Mouse (Mus musculus) kidney, embryonic 14.5 days (tissue): ENCODE measurements around the gene Nsun4. TPM values are rescaled to one million over a fixed set of nuclear protein-coding genes. Genes with fewer than 3 reads are reported as not detected.

Source experiments
- ATAC-seq: fragments of 200-750 bp; cut with Nextera tagmentation; 2 replicates; pipeline ENCODE4 v1.8.0; 2017; ENCODE audit warnings: moderate number of reproducible peaks, mild to moderate bottlenecking, moderate TSS enrichment, moderate library complexity; ENCODE audit not compliant: low FRiP score, low TSS enrichment
- H3K27ac ChIP-seq: fragments of 300-500 bp; sonication (generic); 2 replicates; pipeline ENCODE4 v1.5.1; 2014; ENCODE audit warnings: low read depth, mild to moderate bottlenecking, low read length, moderate library complexity, mixed read lengths
- H3K27me3 ChIP-seq: fragments of 300-500 bp; sonication (generic); 2 replicates; pipeline ENCODE4 v1.6.1; 2014; ENCODE audit warnings: mild to moderate bottlenecking, low read length; ENCODE audit not compliant: control insufficient read depth, insufficient read depth
- H3K36me3 ChIP-seq: fragments of 300-500 bp; sonication (generic); 2 replicates; pipeline ENCODE4 v1.6.1; 2014; ENCODE audit warnings: low read length, mixed read lengths; ENCODE audit not compliant: control insufficient read depth, insufficient read depth
- H3K4me1 ChIP-seq: fragments of 300-500 bp; sonication (generic); 2 replicates; pipeline ENCODE4 v1.6.1; 2014; ENCODE audit warnings: low read length, mixed read lengths; ENCODE audit not compliant: control insufficient read depth, insufficient read depth
- H3K4me2 ChIP-seq: fragments of 300-500 bp; sonication (generic); replicated peaks from 2 replicates; pipeline ENCODE4 v1.6.1; 2014; ENCODE audit warnings: low read depth, mild to moderate bottlenecking, low read length
- H3K4me3 ChIP-seq: fragments of 300-500 bp; sonication (generic); 2 replicates; pipeline ENCODE4 v1.5.1; 2014; ENCODE audit warnings: mild to moderate bottlenecking, low read length
- H3K9ac ChIP-seq: fragments of 300-500 bp; sonication (generic); 2 replicates; pipeline ENCODE4 v1.6.1; 2014; ENCODE audit warnings: low read depth, mild to moderate bottlenecking, low read length, moderate library complexity
- H3K9me3 ChIP-seq: fragments of 300-500 bp; sonication (generic); 2 replicates; pipeline ENCODE4 v1.6.1; 2016; ENCODE audit warnings: low read length; ENCODE audit not compliant: control insufficient read depth
- WGBS: fragments of 180-500 bp; shearing (Covaris S2); extraction: QIAGEN DNeasy Blood & Tissue Kit; methylation state at CpG from one replicate; pipeline ENCODE4 v1.1.7; 2014; 5-methylcytosine and 5-hydroxymethylcytosine counted together
- polyA plus RNA-seq: library from polyadenylated mRNA; unstranded; fragments of >200 nt; fragmentation: Nextera tagmentation; extraction: Ambion mirVana; gene quantifications from 2 replicates; pipeline ENCODE4 v1.2.1, GENCODE M21; 2014

The Nsun4 gene
- polyA plus RNA-seq, 1 experiment from 2014 or later = 24.1 TPM

DNA sequence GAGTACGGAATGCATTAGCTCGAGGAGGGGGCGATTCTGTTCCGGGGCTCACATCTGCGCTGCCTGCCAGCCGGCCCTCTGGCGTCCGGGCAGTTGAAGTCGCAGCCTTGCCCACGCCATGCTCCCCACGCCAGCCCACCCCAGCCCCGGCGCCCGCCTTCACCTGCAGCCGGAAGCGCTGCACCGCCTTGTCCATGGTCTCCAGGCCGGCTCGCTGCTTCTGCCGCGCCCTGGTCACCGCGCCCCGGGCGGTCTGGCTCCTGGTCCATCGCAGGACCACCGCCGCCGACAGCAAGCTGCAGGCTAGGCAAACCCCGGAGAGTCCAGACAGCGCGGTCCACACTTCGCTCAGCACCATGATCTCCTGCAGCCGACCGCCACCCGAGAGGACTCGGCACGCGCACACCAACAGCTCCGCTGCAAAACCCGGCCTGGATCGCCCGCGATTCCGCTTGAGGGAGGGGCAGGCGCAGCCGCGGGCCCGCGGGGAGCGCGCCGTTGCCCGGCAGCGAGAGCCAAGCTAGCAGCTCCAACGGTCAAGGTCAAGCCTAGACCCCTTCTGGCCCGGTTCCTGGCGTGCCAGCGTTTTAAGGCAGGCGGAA, 36.3 kb downstream of the Nsun4 start:
- WGBS = under 1% methylated on average over 57 of the region's 60 CpGs
- H3K36me3 ChIP-seq = no peaks in the 10 kb centered on the region
- no peaks in the 10 kb centered on the region for H3K9me3 ChIP-seq
- H3K9ac ChIP-seq = peak overlapping the region; percentile 64
- H3K4me1 ChIP-seq = no peaks in the 10 kb centered on the region
- H3K4me2 ChIP-seq = peak overlapping the region; percentile 95
- H3K27ac ChIP-seq = no peak overlapping the region
- H3K4me3 ChIP-seq = peak overlapping the region; percentile 63
- H3K27me3 ChIP-seq = peaks cover 47% of the 10 kb centered on the region
- ATAC-seq = peak; percentile 87

DNA sequence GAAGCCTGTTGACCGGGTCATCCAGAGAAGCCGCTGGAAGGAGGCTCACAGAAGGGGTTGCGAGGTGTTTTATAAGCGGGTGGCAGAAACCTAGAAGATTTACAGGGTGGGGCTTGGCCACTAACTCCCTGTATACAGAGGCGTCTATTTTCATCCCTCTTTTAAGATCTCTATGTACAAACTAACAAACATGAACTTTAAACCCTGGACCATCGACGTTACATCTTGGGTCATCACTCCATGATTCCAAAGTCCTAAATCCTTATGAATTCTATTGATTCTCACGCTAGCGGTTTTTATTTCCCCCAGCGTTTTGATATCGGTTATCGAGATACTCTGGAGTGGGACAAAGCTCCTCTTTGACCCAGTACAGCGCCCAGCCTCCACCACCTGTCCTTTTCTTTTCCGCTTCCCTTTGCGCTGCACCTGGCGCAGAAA, 36.8 kb downstream of the Nsun4 start:
- Histone ChIP-seq H3K4me1 (no peaks in the 10 kb centered on the region), H3K4me2 (peak overlapping the region; percentile 95), H3K27ac (no peak overlapping the region), H3K36me3 (no peaks in the 10 kb centered on the region), H3K9ac (peak overlapping the region; percentile 64), H3K27me3 (peaks cover 45% of the 10 kb centered on the region), H3K9me3 (no peaks in the 10 kb centered on the region), H3K4me3 (peak overlapping the region; percentile 63)
- ATAC-seq = peak; percentile 23; the same call in 1 of the 2 replicates
- WGBS = 6% methylated on average over 16 of the region's 16 CpGs

DNA sequence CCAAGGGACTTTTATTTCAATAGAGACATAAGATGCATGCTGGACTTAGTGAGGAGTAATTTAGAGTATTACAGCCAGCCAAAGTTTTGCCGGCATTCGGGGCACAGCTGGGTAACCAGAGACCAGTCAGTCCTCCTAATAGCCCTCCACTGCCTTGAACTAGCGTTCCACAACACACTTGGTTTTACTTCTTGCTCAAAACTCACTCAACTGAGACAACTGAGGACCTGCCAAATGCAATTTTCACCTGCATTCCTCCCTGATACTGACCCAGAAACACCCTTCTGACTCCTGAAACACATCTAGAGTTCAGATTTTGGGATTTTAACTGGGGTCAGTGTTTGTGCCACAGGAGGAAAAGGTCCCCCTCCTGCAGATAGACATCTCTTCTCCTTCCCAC, 37.3 kb downstream of the Nsun4 start:
- Histone ChIP-seq H3K4me2 (peak overlapping the region; percentile 95), H3K9me3 (no peaks in the 10 kb centered on the region), H3K4me1 (no peaks in the 10 kb centered on the region), H3K27me3 (peaks cover 45% of the 10 kb centered on the region), H3K4me3 (peak overlapping the region; percentile 63), H3K36me3 (no peaks in the 10 kb centered on the region), H3K27ac (no peak overlapping the region), H3K9ac (peak overlapping the region; percentile 23; the same call in 1 of the 2 replicates)
- no peak for ATAC-seq
- WGBS = 9% methylated on average over 3 of the region's 3 CpGs

DNA sequence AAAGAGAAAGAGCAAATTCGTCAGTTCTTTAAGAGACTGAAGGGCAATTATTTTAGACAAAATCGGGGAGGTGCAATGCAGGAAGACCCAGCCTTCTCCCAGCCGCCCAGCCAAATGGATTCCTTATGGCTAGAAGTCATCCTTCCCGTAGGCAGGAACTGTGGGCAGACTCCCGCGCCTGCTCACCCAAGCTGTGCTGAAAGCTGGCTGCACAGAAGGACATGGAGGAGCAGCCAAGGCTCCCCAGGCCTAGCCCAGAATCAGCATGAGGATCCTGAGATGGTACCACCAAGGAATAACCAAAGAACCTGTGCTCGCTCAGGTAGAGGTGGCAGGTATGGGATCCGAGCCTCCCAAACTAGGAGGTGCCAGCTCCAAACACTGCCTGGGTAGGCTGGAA, 37.7 kb downstream of the Nsun4 start:
- H3K27ac ChIP-seq = no peak overlapping the region
- H3K27me3 ChIP-seq = peaks cover 45% of the 10 kb centered on the region
- H3K4me1 ChIP-seq = no peaks in the 10 kb centered on the region
- H3K4me2 ChIP-seq = no peak overlapping the region; the same call in 1 of the 2 replicates
- no peak for ATAC-seq
- H3K9ac ChIP-seq = no peak overlapping the region
- no peaks in the 10 kb centered on the region for H3K36me3 ChIP-seq
- no peaks in the 10 kb centered on the region for H3K9me3 ChIP-seq
- 60% methylated on average over 8 of the region's 8 CpGs for WGBS
- no peak overlapping the region for H3K4me3 ChIP-seq

DNA sequence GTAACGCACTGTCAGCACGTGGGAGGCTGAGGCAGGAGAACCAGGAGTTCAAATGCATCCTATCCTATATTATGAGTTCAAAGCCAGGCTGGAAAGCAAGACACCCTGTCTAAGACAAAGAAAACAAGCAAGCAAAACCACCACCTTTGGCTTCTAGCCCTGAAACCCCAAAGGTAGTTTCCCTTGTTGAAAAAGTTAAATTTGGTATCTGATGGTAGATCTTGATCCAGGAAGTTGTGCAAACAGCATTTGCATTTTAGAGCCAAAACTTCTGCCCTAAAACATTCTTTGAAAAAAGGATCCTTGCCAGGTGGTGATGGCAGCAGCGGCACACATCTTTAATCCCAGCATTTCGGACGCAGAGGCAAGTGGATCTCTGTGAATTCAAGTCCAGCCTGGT, 38.2 kb downstream of the Nsun4 start:
- no peaks in the 10 kb centered on the region for H3K36me3 ChIP-seq
- H3K27ac ChIP-seq = no peak overlapping the region
- ATAC-seq = no peak
- H3K9me3 ChIP-seq = no peaks in the 10 kb centered on the region
- H3K27me3 ChIP-seq = peaks cover 46% of the 10 kb centered on the region
- no peak overlapping the region for H3K4me3 ChIP-seq
- no peaks in the 10 kb centered on the region for H3K4me1 ChIP-seq
- no peak overlapping the region for H3K9ac ChIP-seq
- WGBS = 80% methylated on average over 5 of the region's 5 CpGs
- no peak overlapping the region for H3K4me2 ChIP-seq

DNA sequence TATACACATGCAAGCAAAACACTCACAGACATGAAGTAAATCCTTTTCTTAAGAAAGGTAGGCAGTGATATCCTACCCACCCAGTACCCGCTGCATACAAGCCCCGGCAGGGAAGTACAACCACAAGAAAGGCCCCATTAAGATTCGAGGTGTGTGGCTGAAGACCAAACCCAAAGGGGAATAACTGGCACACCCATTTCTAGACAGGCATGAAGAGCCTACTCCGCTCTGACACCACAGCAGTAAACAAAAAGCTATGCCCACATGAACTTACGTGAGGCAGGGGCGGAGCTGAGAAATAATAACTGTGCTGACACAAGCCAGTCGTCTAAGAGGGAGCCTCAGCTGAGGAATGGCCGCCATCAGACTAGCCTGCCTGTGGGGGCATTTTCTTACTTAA, 43.5 kb downstream of the Nsun4 start:
- Histone ChIP-seq H3K27me3 (peaks cover 10% of the 10 kb centered on the region), H3K4me3 (no peak overlapping the region), H3K9me3 (no peaks in the 10 kb centered on the region), H3K9ac (no peak overlapping the region), H3K4me2 (no peak overlapping the region), H3K27ac (no peak overlapping the region), H3K36me3 (no peaks in the 10 kb centered on the region), H3K4me1 (no peaks in the 10 kb centered on the region)
- no peak for ATAC-seq
- WGBS = 77% methylated on average over 8 of the region's 8 CpGs

DNA sequence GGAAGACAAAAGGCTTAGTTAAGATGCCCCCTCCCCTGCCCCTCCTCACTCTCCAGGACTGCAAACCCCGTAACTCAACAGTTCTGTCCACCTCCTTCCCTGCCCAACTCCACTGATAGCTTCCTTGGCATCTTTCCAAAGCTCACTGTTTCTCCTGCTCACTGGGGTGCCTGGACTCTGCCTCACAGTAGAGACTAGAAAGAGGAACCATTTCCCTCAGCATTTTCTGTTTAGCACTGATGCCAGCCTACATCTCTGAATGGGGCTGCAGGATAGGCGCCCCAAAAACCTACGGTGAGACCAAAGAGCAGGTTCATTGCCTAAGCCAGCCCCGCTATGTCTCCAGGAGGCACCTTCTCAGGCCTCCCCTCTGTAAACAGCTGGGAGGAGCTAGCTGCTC, 52.5 kb downstream of the Nsun4 start:
- Histone ChIP-seq H3K9ac (no peak overlapping the region), H3K36me3 (no peaks in the 10 kb centered on the region), H3K4me1 (no peaks in the 10 kb centered on the region), H3K27ac (no peak overlapping the region), H3K4me2 (no peak overlapping the region), H3K9me3 (no peaks in the 10 kb centered on the region), H3K27me3 (no peaks in the 10 kb centered on the region), H3K4me3 (no peak overlapping the region)
- 79% methylated on average over 4 of the region's 4 CpGs for WGBS
- ATAC-seq = no peak

DNA sequence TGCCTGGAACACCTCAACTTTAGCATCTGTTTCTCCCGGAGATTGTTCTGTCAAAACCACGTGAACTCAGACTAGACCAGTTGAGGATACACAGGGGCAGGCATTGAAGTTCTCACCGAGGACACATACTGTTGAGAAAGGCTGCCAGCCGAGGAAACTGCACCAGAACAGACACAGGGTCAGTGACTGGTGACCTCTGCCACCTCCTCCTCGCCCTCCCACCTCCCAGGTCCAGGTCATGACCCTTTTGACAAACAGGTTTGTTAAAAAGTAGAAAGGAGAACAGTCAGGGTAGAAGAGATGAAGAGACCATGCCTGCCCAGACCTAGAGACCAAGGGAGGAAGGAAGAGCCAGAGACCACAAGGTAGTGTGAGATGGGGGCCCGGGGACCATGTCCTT, 53.0 kb downstream of the Nsun4 start:
- no peak overlapping the region for H3K4me2 ChIP-seq
- H3K27ac ChIP-seq = no peak overlapping the region
- ATAC-seq = no peak
- H3K4me3 ChIP-seq = no peak overlapping the region
- H3K9me3 ChIP-seq = no peaks in the 10 kb centered on the region
- 62% methylated on average over 6 of the region's 6 CpGs for WGBS
- no peaks in the 10 kb centered on the region for H3K36me3 ChIP-seq
- no peaks in the 10 kb centered on the region for H3K4me1 ChIP-seq
- no peak overlapping the region for H3K9ac ChIP-seq
- H3K27me3 ChIP-seq = no peaks in the 10 kb centered on the region

DNA sequence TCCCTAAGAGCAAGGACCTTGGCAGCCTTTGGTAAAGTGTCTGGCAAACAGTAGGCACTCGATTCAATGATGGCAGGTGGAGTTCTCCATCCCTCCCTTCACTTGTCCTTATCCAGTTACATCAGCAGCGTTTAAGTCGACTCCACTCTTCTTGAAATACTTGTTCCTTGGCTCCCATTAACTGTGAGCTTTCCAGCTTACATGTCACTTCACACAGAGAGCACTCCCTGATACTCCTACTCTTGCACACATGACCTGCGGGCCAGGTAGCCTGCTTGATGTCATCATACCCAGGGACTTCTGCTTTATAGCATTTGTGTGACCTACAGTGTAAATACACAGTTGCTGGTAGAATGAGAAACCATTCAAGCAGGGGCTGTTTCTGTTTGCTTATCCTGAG, 56.9 kb downstream of the Nsun4 start:
- ATAC-seq = no peak
- H3K9me3 ChIP-seq = peaks cover 4% of the 10 kb centered on the region; the same call in 1 of the 2 replicates
- H3K27ac ChIP-seq = no peak overlapping the region
- H3K27me3 ChIP-seq = no peaks in the 10 kb centered on the region
- no peak overlapping the region for H3K4me3 ChIP-seq
- H3K9ac ChIP-seq = no peak overlapping the region
- no peak overlapping the region for H3K4me2 ChIP-seq
- no peaks in the 10 kb centered on the region for H3K36me3 ChIP-seq
- no peaks in the 10 kb centered on the region for H3K4me1 ChIP-seq
- 60% methylated on average over 4 of the region's 4 CpGs for WGBS
